Mouse (Mus musculus) embryonic facial prominence, embryonic 14.5 days (tissue): ENCODE measurements around the gene Gm12569. TPM values are rescaled to one million over a fixed set of nuclear protein-coding genes. Genes with fewer than 3 reads are reported as not detected.

Experiments
- polyA plus RNA-seq: library from polyadenylated mRNA; unstranded; fragments of >200 nt; fragmentation: Nextera tagmentation; extraction: Ambion mirVana; gene quantifications from 2 replicates; pipeline ENCODE4 v1.2.1, GENCODE M21; 2014

Gene Gm12569
- polyA plus RNA-seq, 1 experiment from 2014 or later, result not detected

Other genes starting within 250 kb of the Gm12569 start
- 0.17 TPM in 1 of 2 replicates, not detected in the other for gene Olfr1377, start 238.5 kb upstream of the Gm12569 start, polyA plus RNA-seq
- gene Olfr51, start 216.9 kb upstream of the Gm12569 start, polyA plus RNA-seq, result not detected in 2 replicates
- gene Olfr54, start 206.2 kb upstream of the Gm12569 start, polyA plus RNA-seq, result 0.04 TPM in 1 of 2 replicates, not detected in the other
- not detected in 2 replicates for gene Olfr1375, start 172.4 kb upstream of the Gm12569 start, polyA plus RNA-seq
- gene Zfp354a, start 161.2 kb upstream of the Gm12569 start, polyA plus RNA-seq, result 8.0 and 10.4 TPM in 2 replicates
- 111 and 126 TPM in 2 replicates for gene Clk4, start 41.3 kb downstream of the Gm12569 start, polyA plus RNA-seq
- 0.33 and 0.48 TPM in 2 replicates for gene BC049762, start 42.6 kb downstream of the Gm12569 start, polyA plus RNA-seq
- gene Col23a1, start 69.4 kb downstream of the Gm12569 start, polyA plus RNA-seq, result 20.1 and 20.2 TPM in 2 replicates